Mouse (Mus musculus) adipocyte (in vitro differentiated cells): Measurements from ENCODE around the gene Bhlhe41.

Experiments
- DNase-seq: peaks from one replicate; pipeline ENCODE4 v3.0.0-alpha.2; 2016; ENCODE audit warnings: low spot score

Bhlhe41 gene

DNA sequence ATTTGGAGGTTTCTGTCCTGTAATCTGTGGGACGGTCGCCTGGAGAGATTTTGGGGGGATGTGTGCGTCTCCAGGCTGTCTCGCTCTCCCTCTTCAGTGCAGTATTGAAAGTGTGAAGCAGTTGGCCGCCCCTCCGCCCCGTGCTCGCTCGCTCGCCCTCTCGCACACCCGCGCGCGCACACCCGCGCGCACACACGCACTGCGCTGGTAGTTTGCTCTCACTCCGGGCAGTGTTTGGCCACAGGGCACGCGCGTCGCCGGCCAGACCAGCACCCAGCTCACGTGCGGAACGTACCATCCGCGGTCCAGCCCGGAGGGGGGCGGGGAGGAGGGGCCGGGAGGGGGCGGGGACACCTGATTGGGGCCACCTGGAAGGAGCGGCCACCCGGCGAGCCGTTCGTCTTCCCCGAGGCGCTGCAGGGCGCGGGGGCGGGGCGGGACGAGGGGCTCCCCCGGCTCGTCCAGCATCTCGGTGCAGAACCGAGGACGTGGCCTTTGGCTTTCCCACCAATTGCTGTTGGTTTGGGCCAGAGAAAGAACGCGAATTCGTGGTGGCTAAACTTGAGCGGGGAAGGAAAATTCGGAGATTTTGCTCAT, at the start of gene Bhlhe41:
TSS of gene Bhlhe41 (minus strand) at position 270 of the 597 bp plus-strand sequence.
- peak; percentile 91 for DNase-seq

DNA sequence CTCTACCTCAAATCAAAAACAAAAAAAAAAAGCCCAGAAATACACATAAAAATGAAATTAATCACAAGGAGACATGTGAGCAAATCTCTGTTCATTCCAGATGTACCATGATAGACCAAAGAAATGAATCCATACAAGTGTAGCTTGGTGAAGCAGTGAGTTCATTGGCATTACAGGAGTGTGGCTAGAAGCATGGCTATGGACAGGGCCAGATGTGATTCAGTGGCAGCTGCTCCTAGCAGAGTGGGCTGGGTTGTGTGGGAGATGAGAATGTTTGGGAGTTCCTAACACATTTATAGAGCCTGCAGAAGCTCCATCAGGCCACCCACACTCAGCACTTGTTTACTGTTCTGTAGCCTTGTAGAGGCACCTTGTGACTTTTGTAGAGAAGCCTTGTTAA, 46.9 kb upstream of the Bhlhe41 start:
- DNase-seq, result no peak

DNA sequence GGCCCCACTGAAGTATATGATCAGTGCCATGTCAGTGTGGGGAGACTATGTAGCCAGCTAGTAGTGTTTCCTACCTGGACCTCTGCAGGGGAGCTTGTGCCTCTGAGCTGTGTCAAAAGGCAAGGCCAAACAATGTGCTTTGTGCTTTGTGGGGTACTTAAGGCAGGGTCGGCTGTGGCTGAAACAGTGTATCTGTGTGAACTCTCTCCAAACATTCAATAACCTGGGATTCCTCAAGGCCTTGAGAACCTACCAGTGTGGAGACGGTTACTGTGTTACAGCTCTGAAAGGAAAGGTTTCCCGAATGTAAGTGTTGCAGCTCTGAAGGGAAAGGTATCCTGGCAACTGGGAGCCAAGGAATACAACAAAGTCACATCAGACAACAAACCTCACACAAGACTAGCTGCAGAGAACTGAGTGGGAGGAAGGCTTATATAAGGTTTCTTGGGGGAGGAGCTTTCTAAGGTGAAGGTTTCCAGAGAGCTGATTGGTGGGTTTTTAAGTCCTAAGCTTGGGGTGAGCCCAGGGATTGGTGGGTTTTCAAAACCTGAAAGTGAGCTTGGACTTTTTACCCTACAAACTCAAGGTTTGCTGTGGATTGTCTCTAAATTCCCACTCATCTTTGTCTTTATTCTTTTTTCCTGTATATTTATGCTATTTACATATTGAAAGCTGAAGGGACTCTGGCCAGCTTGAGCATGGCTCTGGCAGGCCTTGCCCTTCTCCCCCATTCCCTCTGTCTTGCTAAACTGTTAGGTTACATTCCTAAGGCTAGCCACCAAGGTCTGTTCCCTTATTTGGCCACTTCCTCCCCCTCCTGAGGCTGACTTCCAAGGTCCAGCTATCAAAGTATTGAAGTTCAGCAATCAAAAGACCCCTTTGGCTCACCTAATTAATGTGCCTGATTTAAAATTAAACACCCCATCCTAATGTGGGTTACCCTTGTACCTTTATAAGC, 45.4 kb upstream of the Bhlhe41 start:
- DNase-seq, result peak; percentile 70

DNA sequence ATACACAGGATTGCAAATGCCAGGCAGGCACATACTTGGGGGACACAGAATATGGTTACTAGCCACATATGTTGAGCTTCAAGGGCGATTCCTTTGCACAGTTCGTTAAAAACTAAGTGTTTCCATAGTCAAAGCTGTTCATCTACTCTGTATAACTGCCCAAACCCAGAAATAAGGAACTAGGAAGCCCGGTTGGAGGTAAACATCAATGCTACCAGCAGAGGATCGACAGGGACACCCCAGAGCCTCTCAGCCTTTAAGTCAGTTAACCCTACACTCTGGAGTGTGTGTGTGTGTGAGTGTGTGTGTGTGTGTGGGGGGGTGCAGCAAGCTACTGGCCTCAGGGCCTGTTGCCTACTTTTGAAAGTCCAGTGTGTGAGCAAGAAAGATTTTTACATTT, 44.6 kb upstream of the Bhlhe41 start:
- DNase-seq, result no peak

DNA sequence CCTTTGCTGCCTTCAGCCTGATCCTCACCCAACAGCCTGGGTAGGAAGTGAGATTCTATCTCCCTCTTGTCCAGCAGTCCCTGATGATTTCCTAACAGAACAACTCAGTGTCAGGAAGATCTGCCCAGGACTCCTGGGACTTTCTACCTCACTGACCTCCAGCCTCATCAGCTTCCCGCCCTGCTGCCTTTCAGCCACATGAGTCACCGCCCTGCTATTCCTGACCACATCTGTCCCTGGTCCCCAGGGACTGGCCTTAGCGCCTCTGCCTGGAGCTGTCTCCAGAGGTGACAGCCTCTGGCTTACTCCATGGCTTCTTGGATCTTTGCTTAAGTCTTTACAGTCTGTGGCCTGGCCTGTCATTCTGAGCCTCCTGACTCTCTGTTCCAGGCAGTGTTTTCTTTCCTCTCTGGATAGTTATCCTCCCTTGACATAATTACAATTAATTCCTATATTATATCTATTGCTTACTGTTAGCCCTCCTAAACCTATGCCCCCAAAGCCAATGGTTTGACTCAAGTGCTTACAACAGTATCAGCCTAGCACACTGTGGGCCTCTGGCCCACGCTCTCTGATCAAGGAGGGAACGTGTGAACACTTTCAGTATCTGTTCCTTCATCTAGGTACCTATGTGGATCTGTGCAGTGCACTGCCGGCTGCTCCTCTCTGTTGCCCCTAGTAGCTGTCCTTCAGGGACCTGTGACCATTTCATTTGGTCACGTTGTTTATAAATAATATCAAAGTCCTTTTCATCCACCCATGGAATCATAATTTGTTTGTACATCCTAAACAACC, 40.9 kb upstream of the Bhlhe41 start:
- peak; percentile 56 for DNase-seq

DNA sequence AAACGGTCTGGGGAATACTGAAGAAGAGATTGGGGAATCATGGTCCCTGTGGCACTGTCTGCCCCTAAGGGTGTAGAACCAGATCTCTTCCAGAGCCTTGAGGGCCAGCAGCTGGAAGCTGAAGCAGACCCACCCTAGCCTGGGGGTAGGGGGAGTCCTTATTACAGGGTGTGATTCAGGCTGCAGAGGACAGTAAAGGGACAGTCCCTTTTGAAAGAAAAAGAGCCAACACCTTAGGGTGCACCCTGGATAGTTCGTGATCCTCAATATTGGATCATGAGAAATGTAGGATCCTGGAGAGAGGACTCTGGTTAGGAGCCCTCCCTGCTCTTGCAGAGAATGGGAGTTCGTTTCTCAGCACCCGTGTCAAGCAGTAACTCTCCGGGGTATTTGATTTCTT, 39.3 kb upstream of the Bhlhe41 start:
- no peak for DNase-seq

DNA sequence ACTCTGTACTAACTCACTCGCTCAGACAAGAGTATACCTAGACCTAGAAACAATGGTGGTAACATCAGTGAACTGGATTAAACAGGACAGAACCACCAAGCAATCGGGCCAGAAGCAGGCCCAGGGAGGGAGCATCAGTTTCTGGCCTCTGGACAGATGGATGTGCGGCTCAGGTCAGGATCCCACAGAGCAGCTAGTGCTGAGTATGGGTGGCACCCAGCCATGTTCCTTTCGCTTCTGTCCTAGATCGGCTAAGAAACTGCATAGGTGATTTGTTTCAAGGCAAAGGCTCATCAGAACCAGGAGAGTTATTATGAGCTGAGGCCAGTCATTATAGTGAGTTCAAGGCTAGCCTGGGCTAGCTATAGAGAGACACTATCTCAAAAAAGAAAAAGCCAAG, 38.8 kb upstream of the Bhlhe41 start:
- DNase-seq, result no peak

DNA sequence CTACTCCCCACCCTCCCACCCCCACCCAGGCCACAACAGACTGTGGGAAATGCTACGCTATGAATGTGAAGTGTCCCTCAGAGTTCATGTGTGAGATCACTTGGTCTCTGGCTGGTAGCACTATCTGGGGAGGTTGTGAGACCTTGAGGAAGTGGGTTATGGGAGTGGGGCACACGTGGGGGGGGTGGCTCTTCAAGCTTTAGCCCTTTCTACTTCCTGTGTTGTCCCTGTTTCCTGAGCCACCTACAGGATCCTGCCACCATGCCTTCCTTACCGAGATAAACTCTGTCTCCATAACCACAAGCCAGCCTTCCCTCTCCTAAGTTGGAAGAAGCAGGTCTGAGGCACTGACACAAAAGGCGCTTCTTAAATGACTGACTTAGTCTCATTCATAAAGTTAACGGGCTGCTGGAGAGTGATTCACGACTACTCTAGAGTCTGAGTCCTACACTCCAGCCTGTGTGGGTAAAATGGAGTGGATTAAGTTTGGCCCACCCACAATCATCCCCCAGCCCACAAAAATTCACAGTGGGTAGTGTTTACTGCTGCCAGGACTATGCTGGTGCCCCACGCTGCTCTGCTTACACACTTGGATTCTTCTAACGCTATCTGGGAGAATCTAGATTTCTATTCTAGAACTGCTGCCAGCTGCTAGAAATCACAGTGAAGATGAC, 29.4 kb upstream of the Bhlhe41 start:
- no peak for DNase-seq

DNA sequence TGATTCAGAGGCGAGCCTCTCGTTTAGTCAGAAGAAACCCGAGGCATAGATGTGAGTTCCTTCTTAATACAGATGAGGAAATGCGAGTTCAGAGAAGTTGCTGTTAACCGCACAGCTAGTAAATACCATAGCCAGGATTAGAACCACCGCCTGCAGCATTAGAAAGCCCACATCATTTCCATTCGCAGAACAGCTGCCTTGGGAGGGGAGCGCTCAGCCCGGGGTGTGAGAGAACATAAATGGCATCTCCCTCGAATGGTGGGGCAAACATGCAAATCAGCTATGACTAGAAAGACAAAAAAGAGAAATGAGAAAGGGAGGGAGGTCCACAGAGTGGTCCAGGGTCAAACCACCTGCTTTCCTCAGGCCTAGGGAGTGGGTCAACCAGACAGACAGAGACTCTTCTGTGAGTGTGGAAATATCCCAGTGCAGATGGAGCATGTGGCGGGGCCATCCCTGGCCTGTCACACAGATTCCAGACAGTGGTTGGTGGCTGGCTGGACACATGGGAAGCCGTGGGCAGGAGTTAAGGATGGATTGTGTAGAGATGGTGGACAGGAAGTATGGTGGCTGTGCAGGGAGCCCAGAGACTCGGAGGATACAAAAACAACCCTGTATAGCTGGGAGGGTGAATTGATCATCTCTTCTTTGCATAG, 28.1 kb upstream of the Bhlhe41 start:
- DNase-seq, result no peak

DNA sequence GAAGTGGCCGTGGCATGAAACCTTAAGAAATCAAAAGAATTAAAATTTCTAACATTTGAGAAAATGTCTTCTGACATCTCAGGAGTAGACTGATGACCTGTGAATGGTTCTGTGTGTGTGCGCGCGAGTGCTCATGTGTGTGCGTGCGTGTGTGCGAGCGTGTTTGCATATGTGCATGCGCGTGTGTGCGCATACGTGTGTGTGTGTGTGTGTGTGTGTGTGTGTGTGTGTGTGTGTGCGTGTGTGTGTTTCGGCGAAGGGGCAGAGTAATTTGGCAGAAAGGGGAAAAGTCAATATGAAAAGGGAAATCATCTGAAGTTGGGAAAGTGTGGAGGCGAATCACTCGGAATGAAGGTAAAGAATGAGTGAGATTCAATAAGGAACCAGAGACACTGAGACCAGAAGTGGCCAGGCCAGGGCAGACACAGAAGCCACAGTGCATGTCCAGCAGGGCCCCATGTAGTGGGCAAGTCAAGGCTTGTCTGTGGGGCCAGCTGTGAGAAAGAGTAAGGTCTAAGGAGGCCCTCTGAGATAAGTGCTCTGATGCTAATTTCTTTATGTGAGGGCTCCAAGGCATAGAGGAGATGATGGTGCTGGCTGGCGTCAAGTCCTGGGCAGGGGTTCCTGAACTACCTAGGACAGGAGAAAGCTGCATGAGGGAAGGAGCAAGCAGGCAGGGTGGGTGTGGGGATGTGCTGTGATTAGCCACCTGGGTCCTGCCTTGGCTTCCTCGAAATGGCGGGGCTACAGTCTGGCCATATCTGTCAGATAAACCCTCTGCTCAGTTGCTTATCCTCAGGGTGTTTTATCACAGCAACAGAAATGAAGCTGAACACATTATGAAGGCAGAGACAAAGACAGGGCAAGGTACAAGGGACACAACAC, 27.3 kb upstream of the Bhlhe41 start:
- no peak for DNase-seq

DNA sequence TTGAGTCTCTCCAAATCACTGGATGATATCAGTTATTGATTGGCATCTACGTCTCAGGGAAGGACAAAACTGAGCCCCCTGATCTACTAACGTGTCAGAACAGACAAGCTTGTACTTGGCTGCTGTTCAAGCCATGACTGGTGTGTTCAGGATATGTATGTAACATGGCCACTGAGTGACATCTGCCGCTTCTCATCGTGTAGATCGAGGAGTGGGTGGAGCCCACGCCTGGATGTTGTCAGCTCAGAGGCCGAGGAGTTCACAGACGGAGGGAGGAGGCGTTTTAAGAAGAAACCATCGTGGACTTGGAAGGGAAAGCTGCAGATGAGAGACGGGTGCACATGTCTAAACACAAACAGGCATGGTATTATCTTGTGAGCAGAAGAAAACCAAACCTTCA, 26.6 kb upstream of the Bhlhe41 start:
- no peak for DNase-seq

DNA sequence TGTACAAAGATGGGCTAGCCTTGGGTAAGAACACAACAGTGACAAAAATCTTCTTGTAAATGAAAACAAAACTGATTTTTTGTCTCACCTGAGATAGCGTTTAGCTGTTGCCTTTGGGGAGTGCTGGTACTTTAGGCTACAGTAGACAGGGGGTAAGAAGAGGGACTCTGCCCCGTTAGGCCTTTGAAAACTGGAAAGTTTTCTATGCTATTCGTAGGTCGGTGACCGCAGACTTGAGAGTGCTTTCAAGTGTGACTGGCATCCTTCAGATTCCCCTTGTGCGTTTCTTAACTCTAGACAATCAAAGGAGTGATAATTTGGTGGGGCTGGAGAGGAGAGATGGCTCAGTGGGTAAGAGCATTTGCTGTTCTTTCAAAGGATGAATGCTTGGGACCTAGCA, 22.4 kb upstream of the Bhlhe41 start:
- no peak for DNase-seq

DNA sequence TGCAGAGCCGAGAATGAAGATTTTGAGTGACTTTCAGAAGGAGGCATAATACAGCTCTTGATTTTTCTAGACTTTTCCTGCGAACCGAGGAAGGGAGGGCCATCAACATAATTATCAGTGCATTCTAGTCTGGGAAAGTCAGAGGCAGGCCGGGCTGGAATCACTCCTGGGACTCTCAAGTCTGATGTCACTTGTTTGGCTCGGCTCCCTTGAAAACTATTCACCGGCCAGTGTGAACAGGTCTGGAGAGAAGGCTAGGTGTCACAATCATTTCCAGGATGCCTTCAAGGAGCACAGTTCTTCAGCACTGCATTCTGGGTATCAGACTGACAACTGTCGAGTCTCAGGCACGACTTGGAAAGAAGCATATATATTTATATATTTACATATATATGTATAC, 20.9 kb upstream of the Bhlhe41 start:
- peak; percentile 79 for DNase-seq

DNA sequence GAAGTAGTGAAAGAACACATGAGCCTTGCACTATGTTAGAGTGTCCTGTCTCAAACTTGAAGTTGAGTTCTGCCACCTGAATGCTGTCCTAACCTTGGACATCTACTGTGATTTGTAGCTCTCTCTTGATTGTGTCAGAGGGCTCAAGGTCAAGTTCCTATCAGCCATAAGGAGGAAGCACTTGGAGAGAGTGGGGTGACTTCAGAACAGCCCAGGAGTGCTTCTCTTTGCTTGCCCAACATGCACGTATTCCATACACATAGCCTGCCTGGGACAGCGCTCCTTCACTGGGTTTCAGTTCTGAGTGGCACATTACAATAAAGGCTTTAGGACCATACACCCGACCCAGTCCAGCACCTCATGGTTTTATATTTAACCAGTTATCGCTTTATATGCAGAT, 19.7 kb upstream of the Bhlhe41 start:
- DNase-seq, result no peak

DNA sequence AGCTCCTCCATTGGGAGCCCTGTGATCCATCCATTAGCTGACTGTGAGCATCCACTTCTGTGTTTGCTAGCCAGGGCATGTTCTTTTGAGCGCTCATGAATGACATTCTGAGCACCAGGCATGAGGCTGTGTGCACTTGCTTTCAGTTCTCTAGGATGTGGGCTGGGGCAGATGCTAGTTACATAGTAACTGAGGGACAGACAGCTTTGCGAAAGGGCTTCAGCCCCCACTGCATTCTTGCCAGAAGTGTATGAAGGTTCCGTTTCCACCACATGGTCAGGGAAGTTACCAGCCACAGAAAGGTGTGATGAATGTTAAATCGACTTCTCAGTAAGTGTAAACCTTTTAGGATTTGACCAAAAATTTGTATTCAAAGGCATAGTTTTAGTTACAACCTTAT, 18.3 kb upstream of the Bhlhe41 start:
- DNase-seq, result no peak

DNA sequence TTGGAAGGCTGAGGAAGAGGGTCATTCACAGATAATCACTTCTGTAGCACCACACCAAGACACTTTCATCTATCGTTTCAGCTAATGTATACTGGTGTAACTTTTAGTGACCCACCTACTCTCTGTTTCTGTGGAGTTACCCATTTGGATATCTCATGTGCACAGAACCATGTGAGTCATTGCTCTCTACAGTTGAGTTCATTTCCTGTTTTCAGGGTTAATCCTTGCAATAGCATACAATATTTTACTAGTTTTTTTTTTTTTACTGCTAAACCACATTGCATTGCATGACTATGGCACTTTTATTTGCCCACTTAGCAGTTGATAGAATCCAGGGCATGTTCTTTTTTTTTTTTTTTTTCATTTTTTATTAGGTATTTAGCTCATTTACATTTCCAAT, 17.7 kb upstream of the Bhlhe41 start:
- no peak for DNase-seq

DNA sequence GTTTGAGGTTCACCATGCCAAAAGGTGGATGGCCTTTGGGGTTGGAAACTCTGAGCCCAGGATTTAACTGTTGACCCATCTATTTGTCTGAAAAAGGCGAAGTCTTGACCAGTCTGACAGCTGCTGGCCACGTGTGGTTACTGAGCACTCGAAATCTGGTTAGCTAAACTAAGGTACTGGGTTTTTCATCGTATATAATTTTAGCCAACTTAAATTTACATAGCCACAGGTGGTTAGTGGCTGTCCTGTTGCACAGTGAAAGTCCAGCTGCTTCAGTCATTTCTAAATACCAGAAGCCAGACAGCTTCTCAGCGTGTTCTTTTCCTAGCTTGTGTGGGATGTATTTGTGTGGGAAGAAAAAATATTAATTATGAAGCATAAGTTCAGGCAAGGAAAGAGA, 15.3 kb upstream of the Bhlhe41 start:
- no peak for DNase-seq

DNA sequence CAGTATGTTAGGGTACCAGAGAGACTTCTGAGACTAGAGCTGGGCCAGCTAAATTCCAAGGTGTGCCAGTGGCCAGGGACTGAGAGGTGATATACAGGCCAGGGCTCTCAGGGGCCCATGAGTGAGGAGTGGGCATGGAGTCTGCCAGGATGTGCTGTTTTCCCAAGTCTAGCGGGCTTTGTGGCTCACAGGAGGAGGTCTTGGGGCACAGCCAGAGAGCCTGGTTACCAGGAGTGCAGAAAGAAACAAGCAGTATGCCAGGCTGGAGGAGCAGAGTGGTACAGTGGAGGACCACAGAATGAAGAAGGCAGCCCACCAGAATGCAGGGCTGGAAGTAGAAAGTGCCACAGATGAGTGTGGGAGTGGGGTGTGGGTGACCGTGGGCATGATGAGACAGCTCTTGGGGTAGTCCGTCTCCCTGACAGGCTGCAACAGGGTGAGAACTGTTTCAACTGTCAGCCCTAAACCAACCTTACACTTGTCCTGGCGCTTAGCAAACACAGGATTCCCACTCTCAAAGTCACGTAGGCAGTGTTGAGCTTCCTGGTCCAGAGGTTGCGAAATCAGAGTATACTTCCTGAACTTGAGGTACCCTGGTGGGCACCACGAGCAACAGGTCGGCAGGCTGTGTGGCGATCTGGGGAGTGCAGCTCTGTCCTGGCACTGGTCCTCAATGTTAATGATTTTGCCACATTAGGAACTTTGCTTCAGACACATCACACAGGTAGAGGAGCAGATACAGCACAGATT, 11.8 kb upstream of the Bhlhe41 start:
- no peak for DNase-seq

DNA sequence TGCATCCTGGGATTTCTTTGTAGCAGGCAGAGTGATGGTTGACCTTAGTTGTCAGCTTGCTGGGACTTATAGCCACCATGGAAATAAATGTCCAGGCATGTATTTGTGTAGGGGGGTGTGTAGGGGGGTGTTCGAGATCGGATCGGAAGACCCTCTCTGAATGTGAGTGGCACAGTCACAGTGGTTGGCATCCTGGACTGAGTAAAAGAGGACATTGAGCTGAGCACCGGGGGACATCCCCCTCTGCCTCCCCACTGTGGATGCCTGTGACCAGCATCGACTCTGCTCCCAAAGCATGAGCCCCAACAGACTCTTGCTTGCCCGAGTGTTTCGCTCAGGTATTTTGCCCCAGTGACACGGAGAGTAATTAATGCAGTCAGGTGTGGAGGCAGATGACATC, 8.0 kb upstream of the Bhlhe41 start:
- no peak for DNase-seq

DNA sequence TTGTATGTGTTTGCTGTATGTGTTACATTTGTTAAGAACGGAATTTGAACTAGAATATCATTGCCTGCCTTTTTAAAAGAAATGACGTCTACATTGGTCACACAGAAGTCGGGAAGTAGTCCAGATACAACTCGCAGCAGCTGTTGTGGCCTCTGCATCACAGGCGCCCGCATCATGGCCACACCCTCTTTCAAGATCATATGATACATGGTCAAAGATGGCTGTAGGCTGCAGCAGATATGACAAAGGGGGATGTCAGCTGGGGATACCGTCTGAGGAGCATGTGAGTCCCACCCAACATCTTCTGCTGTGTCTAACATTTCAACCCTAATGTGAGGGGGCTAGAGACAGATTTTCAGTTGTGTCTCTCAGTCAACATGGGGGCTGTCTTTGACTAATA, 6.7 kb upstream of the Bhlhe41 start:
- DNase-seq, result no peak
